Mouse (Mus musculus): Measurements from ENCODE around the gene Timm23.
"Not testable (repeated sequence)": the region's sequence is repeated elsewhere in the genome, so short reads cannot be mapped to it uniquely, and the experiment has no call there.

The Timm23 gene

DNA sequence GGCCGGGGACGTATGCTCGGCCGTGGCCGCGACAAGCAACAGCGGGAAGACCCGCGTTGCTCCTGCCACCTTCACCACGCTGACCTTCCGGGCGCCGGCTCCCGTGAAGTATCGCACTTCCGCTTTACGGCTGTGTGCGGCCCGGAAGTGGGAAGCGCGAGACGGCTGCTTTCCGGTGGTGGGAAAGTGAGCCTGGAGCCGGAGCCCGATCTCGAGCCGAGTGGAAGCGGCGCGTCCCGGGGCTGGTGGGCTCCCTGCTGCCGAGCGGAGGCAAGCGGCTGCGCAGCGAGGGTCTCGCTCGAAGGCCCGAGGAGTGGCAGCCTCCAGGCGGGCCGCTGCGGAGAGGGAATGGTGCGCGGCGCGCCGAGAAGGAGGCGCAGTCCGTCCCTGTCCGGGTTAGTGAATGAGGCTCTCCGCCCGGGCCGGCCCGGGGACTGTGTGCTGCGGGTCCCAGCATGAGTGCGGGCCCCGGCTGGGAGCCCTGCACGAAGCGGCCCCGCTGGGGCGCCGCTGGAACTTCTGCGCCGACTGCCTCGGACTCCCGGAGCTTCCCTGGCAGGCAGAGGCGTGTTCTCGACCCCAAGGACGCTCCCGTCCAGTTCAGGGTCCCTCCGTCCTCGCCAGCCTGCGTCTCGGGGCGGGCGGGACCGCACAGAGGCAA, at the start of gene Timm23, which contains the start of gene Parg:
TSS of gene Timm23 (minus strand) at position 108 of the 661 bp plus-strand sequence.
TSS of gene Parg (plus strand) at position 159 of the 661 bp plus-strand sequence.
- DNase-seq, result peak; percentile 95

DNA sequence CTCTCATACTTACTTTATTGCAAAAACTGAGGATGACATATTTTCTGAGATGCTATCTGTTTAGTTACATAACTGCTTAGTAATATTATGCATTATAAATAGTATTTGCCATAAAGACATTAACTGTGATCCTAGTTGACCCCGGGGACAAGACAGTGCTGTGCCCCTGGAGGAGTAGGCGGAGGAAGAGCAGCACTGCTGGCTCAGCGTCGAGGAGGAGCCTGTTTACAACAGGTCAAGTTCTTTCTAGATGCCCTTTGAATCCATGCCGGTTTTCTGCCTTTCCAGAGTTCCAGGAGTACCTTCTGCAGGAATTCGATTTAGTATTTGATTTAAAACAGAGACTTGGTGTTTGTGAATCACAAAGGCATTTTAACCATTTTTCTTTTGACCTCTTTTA, 47.9 kb upstream of the Timm23 start:
- no peak for DNase-seq

GRCm38 (mm10) chr14:32246019-32246418, 44.3 kb upstream of the Timm23 start:
- peak; percentile 45 for DNase-seq

GRCm38 (mm10) chr14:32242401-32242800, 40.7 kb upstream of the Timm23 start:
- no peak for DNase-seq

- DNase-seq, result peak; percentile 75
Observed at GRCm38 (mm10) chr14:32228996-32229395, 27.3 kb upstream of the Timm23 start.

- DNase-seq, result no peak
Observed at GRCm38 (mm10) chr14:32226601-32227000, 24.9 kb upstream of the Timm23 start.

DNA sequence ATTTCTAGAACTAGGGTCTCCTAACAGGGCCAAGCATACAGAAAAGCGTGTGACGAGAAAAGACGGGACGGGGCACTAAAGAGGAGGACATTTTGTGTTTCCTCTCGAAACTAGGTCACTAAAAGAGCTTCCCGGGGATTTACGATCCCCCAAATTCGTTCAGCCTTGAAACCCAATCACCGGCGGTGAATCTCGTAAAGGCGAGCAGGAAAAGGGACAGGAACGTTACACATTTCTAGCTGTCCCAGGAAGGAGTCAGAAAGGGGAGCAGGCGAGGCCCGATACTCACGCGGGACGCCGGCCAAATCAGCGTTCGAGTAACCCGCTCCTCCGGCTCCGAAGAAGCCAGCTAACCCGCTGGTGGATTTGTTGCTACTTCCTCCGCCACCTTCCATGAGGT, 344 bp downstream of the Timm23 start:
- DNase-seq, result peak; percentile 36

DNA sequence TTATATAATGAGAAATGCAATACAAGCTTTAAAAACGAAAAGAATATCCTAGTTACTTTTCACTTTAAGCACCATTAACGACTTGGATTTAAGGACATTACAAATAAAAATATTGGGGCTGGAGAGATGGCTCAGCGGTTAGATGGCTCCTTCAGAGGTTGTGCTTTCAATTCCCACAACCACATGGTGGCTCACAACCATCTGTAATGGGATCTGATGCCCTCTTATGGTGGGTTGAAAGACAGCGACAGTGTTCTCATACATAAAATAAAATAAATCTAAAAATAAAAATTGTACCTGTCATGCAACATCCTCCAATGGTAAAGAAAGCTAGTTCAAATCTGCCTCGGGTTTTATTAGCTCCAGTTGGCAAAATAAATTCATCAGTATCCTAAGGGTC, 8.1 kb downstream of the Timm23 start:
- not testable (repeated sequence) for DNase-seq

DNA sequence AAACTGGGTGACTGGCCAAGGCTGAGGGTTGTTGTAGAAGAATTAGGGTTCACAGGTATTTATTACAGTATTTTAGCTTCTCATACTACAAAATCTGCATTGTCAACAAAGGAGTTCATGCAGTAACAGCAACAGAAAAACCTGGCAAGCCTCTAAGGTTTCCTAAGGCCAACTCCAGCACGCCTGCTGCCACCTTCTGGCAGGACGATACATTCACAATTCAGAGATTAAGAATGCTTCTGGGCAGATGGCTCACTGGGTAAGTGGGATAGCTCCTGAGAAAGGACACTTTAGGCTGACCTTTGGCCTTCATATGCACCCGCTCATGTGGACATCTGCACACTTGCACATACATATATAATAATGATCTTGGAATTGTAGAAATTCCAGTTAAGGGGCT, 9.3 kb downstream of the Timm23 start:
- peak; percentile 66 for DNase-seq

DNA sequence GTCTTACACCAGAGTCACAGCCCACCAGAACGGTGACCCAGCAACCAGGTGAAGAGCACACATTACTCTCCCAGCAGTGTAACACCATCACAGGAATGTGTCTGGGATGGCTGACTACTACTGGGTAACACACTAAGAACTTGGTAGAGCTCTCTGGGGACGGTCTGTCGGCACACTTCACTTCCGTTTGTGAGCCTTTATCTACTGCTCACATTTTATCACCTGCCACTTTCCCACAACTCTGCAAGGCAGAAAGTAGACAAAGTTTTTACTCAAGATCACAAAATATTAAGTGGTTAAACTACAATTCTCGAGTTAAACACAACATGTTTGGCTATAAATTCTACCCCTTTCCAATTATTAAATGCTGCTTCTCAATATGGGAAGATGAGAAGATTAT, 9.8 kb downstream of the Timm23 start:
- no peak for DNase-seq

GRCm38 (mm10) chr14:32190627-32191391, 10.9 kb downstream of the Timm23 start:
- no peak for DNase-seq

- DNase-seq, result no peak
Observed at GRCm38 (mm10) chr14:32183846-32184245, 17.9 kb downstream of the Timm23 start.

GRCm38 (mm10) chr14:32180861-32181260, 20.8 kb downstream of the Timm23 start:
- no peak for DNase-seq

DNA sequence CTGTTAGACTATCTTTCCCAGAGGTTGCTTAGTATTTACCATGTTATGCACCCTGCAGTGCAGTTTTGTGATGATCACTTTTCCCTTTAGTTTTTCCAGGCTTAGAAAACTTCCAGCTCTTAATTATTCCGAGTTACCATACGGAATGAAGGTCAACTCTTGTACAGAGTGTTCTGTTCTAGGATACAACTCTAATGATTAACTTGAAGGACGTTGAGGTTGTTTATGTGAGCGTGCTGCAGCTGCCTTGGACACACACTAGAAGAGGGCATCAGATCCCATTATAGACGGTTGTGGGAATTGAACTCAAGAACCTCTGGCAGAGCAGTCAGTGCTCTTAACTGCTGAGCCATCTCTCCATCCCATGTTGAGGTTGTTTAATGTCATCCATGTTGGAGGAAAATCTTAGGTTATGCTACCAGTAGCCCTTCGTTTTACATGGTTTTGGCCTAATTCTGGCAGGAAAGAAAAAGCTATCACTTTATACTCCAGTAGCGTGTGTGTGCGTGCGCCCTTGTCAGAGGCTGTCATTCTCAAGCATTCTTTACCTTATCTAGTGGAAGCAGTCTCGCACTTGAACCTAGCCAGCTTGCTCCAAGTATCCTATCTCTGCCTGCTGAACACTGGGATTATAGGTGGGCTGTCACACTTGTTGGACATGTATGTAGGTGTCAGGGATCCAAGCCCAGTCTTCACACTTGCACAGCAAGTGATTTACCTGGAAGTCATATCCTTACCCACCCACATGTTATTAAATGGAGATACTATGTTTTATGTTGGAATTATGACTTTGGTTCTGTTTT, 22.1 kb downstream of the Timm23 start:
- DNase-seq, result no peak

DNA sequence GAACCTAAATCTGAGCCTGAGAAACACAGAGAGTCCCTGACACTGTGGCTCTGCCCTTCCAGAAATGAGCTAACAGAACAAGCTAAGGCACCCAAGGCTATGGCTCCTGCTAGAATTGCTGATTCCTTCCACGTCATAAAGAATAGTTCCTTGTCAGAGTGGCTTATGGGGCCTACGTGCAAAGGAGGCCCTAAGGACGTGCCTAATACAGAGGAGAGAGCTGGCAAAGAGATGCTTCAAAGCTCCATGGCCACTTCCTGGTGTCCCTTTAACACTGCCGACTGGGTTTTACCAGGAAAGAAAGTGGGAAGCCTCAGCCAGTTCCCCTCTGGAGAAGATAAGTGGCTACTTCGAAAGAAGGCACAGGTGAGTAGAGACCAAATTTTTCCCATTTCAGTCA, 25.1 kb downstream of the Timm23 start:
- DNase-seq, result not testable (repeated sequence)

DNA sequence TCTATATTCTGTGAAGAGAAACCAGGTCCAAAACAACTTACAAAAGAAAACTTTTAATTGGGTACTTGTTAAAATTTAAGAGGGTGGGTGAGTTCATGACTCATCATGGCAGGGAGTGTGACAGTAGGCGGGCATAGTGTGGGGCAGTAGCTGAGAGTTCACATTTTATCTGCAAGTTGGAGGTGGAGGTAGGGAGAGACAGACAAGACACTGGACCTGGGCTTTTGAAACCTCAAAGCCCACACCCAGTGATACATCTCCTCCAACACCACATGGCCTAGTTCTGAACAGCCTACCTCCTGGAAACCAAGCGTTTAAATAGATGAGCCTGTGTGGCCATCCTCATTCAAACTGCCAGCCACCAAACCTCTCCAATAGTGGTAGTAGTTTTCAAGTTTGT, 26.4 kb downstream of the Timm23 start:
- no peak for DNase-seq

DNA sequence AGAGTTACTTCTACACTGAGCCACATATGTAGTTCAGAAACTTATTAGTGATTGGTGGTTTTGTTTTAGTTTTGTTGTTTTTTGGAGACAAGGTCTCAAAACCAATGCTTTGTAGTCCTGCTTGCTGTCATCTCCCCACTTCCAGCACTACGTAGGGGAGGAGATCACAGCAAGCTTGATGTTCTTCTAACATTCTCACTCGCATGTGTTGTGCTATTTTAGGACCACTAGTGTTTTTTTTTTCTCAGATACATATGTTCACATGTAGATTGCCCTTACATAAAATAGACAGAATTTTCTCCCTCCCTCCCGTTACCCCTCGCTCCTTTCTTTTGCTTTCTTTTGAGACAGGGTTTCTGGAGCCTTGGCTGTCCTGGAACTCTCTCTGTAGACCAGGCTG, 31.6 kb downstream of the Timm23 start:
- no peak for DNase-seq

- DNase-seq, result no peak
Observed at GRCm38 (mm10) chr14:32168653-32169231, 33.0 kb downstream of the Timm23 start.

DNA sequence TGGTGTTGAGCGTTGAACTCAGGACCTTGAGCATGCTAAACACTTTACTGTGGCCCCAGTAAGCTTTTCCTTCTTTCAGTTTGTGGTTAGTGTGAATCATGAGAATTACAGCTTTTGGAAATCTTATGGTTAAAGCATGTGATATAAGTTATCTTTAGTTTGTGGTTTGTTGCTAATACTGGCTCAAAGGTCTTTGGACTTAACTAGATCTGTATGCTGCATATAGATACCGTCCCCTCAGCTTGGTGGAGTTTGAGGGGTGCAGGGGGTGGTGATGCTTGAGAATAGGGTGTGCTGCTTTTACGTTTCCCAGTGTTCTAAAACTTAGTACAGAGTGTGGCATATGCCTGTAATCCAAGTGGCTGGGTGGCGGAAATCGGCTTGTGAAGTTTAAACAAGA, 34.4 kb downstream of the Timm23 start:
- DNase-seq, result no peak

GRCm38 (mm10) chr14:32166840-32167239, 34.9 kb downstream of the Timm23 start:
- DNase-seq, result no peak

DNA sequence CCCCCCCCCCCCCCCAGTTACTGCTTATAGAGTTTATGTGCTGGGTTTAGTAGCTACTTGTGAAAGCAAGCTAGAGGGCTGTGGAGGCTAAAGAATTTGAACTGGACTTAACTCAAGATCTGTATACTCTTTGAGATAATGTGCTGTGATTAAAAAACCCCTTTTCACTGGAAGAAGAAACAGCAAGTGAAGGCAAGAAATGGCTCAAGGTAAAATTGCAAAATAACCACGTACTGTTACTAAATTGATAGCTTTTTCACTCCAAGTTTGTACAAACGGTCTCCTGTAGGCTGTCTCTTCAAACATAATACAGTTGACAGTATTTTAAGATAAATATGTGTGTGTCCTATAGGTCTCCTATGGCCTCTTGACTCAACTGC, 35.6 kb downstream of the Timm23 start:
- DNase-seq, result no peak

GRCm38 (mm10) chr14:32165278-32166061, 36.2 kb downstream of the Timm23 start:
- peak; percentile 82 for DNase-seq
